Mouse (Mus musculus) kidney, adult 2 months (tissue): ENCODE data around the gene Ifitm10.

Experiments
- CTCF ChIP-seq: fragments of 200-500 bp; conservative IDR thresholded peaks from 2 replicates; pipeline ENCODE4 v1.5.1; 2011; ENCODE audit warnings: low read depth, mild to moderate bottlenecking, control low read depth, low read length, moderate library complexity, mixed read lengths; ENCODE audit not compliant: insufficient read depth, insufficient read length
- POLR2A ChIP-seq: fragments of 200-500 bp; IDR thresholded peaks from one replicate; pipeline ENCODE4 v1.6.1; 2011; ENCODE audit warnings: low read depth, low read length, control low read depth

DNA sequence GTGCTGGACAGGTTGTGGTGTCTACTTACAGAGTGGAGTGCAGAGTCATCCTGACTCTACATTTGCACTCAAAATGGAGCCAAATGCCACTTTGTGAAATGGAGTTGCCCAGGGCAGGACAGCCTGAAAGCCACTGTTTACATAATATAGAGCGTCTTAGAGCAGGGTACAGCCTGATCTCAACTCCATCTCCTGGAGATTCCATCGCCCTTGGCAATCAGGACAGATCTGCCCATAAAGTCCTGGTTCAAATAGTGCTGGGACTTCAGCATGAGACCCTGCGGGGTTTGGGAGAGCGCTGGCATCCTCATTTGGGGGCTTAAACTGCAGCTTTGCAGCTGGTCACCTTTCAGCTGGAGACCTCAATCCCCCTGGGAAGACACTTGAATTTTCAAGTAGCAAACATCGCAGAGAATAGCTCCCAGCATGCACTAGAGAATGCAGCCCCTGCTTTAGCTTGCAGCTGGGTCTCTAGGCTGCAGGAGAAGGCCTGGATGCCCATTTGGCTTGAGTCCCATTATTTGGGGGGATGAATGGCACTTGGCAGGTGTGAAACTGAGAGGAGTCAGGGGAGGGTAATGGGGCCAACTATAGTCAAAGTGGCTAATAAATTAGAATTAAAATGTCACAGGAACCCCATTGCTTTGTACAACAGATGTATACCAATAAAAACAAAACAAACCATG is 58.8 kb downstream of the Ifitm10 start:
- no peak for TF ChIP-seq CTCF
- no peak for TF ChIP-seq POLR2A
